Mouse (Mus musculus): ENCODE data around the gene Mcam. TPM values are rescaled to one million over a fixed set of nuclear protein-coding genes. Genes with fewer than 3 reads are reported as not detected.

Gene Mcam
- total RNA-seq, 2 experiments from 2014 or later: 0.12 TPM; not detected in 1

Other genes with a start within 250 kb of the Mcam start
- gene Thy1, start 91.1 kb upstream of the Mcam start, total RNA-seq (2015): 0.32 and 1.1 TPM in 2 replicates
- 0.21 and 1.2 TPM in 2 replicates for gene Thy1, start 91.1 kb upstream of the Mcam start, total RNA-seq (2017)
- 5.5 and 16.4 TPM in 2 replicates for gene Usp2, start 67.4 kb upstream of the Mcam start, total RNA-seq (2015)
- gene Usp2, start 67.4 kb upstream of the Mcam start, total RNA-seq (2017): 2.5 and 5.3 TPM in 2 replicates
- gene Mfrp, start 32.7 kb upstream of the Mcam start, total RNA-seq (2015): not detected in 2 replicates
- gene Mfrp, start 32.7 kb upstream of the Mcam start, total RNA-seq (2017): 0.12 TPM in 1 of 2 replicates, not detected in the other
- not detected in 2 replicates for gene C1qtnf5, start 27.2 kb upstream of the Mcam start, total RNA-seq (2015)
- not detected in 2 replicates for gene C1qtnf5, start 27.2 kb upstream of the Mcam start, total RNA-seq (2017)
- not detected in 2 replicates for gene Gm49380, start 21.0 kb upstream of the Mcam start, total RNA-seq (2015)
- gene Gm49380, start 21.0 kb upstream of the Mcam start, total RNA-seq (2017): not detected in 2 replicates
- gene Rnf26, start 21.0 kb upstream of the Mcam start, total RNA-seq (2015): 47.7 and 59.6 TPM in 2 replicates
- 19.1 and 21.2 TPM in 2 replicates for gene Rnf26, start 21.0 kb upstream of the Mcam start, total RNA-seq (2017)
- gene Cbl, start 99.6 kb downstream of the Mcam start, total RNA-seq (2015): 106 and 109 TPM in 2 replicates
- 28.9 and 45.7 TPM in 2 replicates for gene Cbl, start 99.6 kb downstream of the Mcam start, total RNA-seq (2017)
- gene Ccdc153, start 106.2 kb downstream of the Mcam start, total RNA-seq (2015): not detected in 2 replicates
- not detected in 2 replicates for gene Ccdc153, start 106.2 kb downstream of the Mcam start, total RNA-seq (2017)
- gene Pdzd3, start 117.0 kb downstream of the Mcam start, total RNA-seq (2015): 0.35 and 0.54 TPM in 2 replicates
- gene Pdzd3, start 117.0 kb downstream of the Mcam start, total RNA-seq (2017): not detected in 2 replicates
- gene Nlrx1, start 134.1 kb downstream of the Mcam start, total RNA-seq (2015): 4.1 and 4.7 TPM in 2 replicates
- 3.4 and 8.3 TPM in 2 replicates for gene Nlrx1, start 134.1 kb downstream of the Mcam start, total RNA-seq (2017)
- gene Abcg4, start 154.1 kb downstream of the Mcam start, total RNA-seq (2015): 3.9 and 7.4 TPM in 2 replicates
- gene Abcg4, start 154.1 kb downstream of the Mcam start, total RNA-seq (2017): 1.6 and 2.5 TPM in 2 replicates
- gene Hinfp, start 171.2 kb downstream of the Mcam start, total RNA-seq (2015): 13.4 and 17.6 TPM in 2 replicates
- gene Hinfp, start 171.2 kb downstream of the Mcam start, total RNA-seq (2017): 17.4 and 20.4 TPM in 2 replicates
- 3.9 and 13.2 TPM in 2 replicates for gene C2cd2l, start 185.8 kb downstream of the Mcam start, total RNA-seq (2015)
- gene C2cd2l, start 185.8 kb downstream of the Mcam start, total RNA-seq (2017): 2.4 and 5.3 TPM in 2 replicates
- 50.3 and 54.8 TPM in 2 replicates for gene Dpagt1, start 191.6 kb downstream of the Mcam start, total RNA-seq (2015)
- gene Dpagt1, start 191.6 kb downstream of the Mcam start, total RNA-seq (2017): 18.9 and 21.0 TPM in 2 replicates
- gene H2afx, start 200.2 kb downstream of the Mcam start, total RNA-seq (2015): 109 and 111 TPM in 2 replicates
- 270 and 329 TPM in 2 replicates for gene H2afx, start 200.2 kb downstream of the Mcam start, total RNA-seq (2017)
- gene Hmbs, start 209.8 kb downstream of the Mcam start, total RNA-seq (2015): 123 and 124 TPM in 2 replicates
- gene Hmbs, start 209.8 kb downstream of the Mcam start, total RNA-seq (2017): 46.4 and 55.8 TPM in 2 replicates
- gene Vps11, start 227.2 kb downstream of the Mcam start, total RNA-seq (2015): 11.9 and 13.0 TPM in 2 replicates
- gene Vps11, start 227.2 kb downstream of the Mcam start, total RNA-seq (2017): 18.7 and 21.3 TPM in 2 replicates
- 90.9 and 104 TPM in 2 replicates for gene Hyou1, start 245.0 kb downstream of the Mcam start, total RNA-seq (2015)
- gene Hyou1, start 245.0 kb downstream of the Mcam start, total RNA-seq (2017): 172 and 175 TPM in 2 replicates